Mouse (Mus musculus) Muller cell, postnatal 12 days (primary cell): ENCODE measurements at regions not wholly inside any gene's neighbourhood (a gene's known extent, or its start where the extent isn't known, plus 50 kb on each side); places are given as distances from the start of the nearest gene placed in this dataset.

Source experiments
- DNase-seq: peaks from one replicate; pipeline ENCODE4 v3.0.0-alpha.2; 2015; ENCODE audit errors: inconsistent ontology term

DNA sequence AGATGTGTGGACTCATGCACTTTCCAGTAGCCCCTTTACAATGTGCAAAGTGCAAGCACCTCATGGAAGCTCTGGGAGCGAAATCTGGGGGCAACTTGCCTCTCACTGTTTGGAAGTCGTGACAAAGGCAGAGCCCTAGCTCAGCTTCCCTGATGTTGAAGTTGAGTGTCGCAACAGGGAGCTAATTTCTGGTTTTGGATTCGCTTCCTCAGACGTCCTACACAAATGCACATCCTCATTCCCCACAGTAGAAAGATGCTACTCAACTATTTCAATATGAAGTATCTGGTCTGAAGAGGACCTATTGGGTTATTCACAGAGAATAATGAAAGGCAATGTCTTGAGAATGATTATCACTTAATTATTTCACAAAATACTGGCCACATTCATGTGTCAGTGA is 331.3 kb downstream of the Adgrl2 start:
- no peak for DNase-seq

GRCm38 (mm10) chr3:148658368-148658767 is 332.0 kb downstream of the Adgrl2 start:
- no peak for DNase-seq

DNA sequence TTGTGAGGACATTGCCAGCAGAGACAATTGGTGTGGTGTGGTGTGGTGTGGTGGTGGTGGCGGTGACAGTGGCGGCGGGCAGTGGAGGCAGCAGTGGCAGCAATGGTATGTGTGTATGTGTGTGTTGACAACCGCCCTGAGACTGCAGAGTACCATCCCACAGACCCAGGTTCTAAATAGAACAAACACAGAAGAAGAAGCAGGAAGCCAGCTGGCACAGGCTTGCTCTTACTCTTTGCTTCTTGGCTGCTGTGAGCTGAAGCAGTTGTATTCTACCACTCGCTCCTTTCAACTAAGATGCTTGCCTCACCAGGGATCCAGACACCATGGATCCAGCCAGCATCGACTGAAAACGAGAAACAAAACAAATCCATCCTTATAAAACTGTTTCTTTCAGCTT is 334.2 kb downstream of the Adgrl2 start:
- no peak for DNase-seq

DNA sequence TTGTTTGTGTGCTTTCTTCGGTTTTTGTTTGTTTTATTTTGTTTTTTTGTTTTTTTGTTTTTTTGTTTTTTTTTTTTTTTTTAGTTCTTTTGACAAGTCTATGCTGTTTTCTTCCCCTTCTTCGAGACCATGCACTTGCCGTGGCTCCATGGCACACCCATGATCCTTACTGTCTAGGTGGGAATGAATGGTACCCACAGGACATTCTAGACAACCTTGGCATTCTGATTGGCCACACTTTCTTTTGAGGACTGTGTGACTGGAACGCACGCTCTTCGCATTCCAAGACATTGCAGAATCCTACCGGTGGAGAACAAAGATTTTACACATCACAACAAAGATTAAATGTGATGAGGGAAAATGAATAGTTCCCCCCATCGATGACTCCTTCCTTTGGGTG is 340.1 kb downstream of the Adgrl2 start:
- DNase-seq = no peak

- DNase-seq = peak; percentile 48
Measured at GRCm38 (mm10) chr3:148644924-148645323, 345.4 kb downstream of the Adgrl2 start.

DNA sequence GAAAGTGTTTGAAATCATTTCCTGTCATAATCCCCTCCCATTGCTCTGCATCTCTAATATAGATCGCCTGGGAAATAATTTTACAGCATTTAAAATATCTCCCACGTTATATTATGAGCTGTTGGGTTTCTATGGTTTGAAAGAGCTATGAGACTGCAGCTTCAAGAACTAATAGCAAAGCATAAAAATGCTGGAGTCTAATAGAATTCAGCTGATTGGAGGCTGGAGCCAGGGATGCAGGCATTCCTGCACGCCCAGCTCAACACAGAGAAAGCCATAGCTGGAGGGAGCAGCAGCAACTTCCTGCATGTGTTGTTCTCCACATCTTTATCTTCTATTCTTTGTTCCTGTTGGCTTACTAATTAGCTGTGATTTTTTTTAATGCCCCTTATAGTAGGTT is 348.8 kb downstream of the Adgrl2 start:
- no peak for DNase-seq

GRCm38 (mm10) chr3:148640680-148641101 is 349.7 kb downstream of the Adgrl2 start:
- DNase-seq = peak; percentile 68

- DNase-seq = peak; percentile 71
Measured at GRCm38 (mm10) chr3:148635101-148635500, 355.3 kb downstream of the Adgrl2 start.

DNA sequence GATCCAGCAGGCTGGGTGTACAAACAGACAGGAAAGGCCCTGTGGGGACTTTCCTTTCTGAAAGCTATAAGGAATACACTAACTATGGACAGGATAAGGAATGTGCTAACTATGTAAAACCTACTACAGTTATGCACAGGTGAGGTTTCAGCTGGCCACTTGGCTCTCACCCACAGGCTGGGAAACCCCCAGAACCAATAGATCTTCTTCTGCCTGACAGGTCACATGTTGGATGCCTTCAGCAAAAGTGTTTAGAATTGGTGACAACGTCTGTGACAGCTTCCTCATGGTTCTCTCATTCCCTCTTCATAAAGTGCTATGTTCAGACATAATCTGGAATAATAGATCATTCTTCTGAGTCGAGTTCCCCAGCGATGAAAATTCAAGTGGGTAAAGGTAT is 356.0 kb downstream of the Adgrl2 start:
- no peak for DNase-seq

- no peak for DNase-seq
Measured at GRCm38 (mm10) chr3:148633291-148633690, 357.1 kb downstream of the Adgrl2 start.

GRCm38 (mm10) chr3:148632449-148632848 is 357.9 kb downstream of the Adgrl2 start:
- no peak for DNase-seq

GRCm38 (mm10) chr3:148631415-148632192 is 358.8 kb downstream of the Adgrl2 start:
- peak; percentile 60 for DNase-seq

GRCm38 (mm10) chr3:148630865-148631264 is 359.5 kb downstream of the Adgrl2 start:
- no peak for DNase-seq

DNA sequence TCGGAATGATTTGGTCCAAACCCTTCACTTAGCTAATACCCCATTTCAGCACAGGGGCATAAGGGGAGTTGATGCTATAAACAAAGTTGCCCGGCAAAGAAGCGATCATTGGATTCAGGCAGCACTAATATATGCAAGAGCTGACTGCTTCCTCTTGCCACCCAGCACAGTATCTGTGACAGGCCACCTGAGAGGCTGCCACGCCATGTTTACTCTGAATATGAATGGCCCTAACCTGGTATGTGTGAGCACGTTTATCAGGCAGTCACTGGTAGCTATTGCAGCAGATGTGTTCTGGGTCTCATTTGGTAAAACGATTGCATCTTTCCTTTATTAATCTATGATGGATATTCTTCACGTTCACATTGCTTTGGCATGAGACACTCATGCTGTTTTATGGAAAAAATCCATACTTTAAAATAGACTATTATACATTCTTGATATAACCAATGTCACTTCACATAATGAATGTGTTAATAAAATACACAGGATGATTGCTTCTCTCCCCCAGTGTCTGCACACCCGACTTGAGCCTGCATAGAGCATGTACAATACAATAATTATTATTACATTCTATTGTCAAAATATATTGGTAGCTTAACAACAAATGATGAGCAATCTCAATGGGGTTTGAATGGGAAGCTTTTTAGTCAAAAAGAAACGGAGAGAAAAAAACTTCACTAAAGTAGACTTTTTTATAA is 375.2 kb downstream of the Adgrl2 start:
- DNase-seq = no peak

- DNase-seq = no peak
Measured at GRCm38 (mm10) chr3:148613443-148613842, 376.9 kb downstream of the Adgrl2 start.

- DNase-seq = no peak
Measured at GRCm38 (mm10) chr3:148603276-148603675, 387.1 kb downstream of the Adgrl2 start.

- no peak for DNase-seq
Measured at GRCm38 (mm10) chr3:148602730-148603255, 387.6 kb downstream of the Adgrl2 start.

- DNase-seq = peak; percentile 38
Measured at GRCm38 (mm10) chr3:148595561-148595960, 394.8 kb downstream of the Adgrl2 start.

GRCm38 (mm10) chr3:148589556-148589955 is 400.8 kb downstream of the Adgrl2 start:
- DNase-seq = no peak

- peak; percentile 44 for DNase-seq
Measured at GRCm38 (mm10) chr3:148575735-148576134, 414.6 kb downstream of the Adgrl2 start.

GRCm38 (mm10) chr3:148572493-148572892 is 417.9 kb downstream of the Adgrl2 start:
- no peak for DNase-seq

GRCm38 (mm10) chr3:148564716-148565115 is 425.6 kb downstream of the Adgrl2 start:
- no peak for DNase-seq

GRCm38 (mm10) chr3:148561211-148561610 is 429.1 kb downstream of the Adgrl2 start:
- peak; percentile 16 for DNase-seq
